Mouse (Mus musculus) mesoderm, embryonic 11.5 days (tissue): ENCODE measurements at regions not wholly inside any gene's neighbourhood (a gene's known extent, or its start where the extent isn't known, plus 50 kb on each side); places are given as distances from the start of the nearest gene placed in this dataset.

ENCODE experiments used
- DNase-seq: peaks from one replicate; pipeline ENCODE4 v3.0.0-alpha.2; 2012; ENCODE audit warnings: low read depth, low spot score

GRCm38 (mm10) chr5:18080761-18081160, 118.4 kb downstream of the Gnat3 start:
- DNase-seq, result no peak

GRCm38 (mm10) chr5:18082219-18082618, 119.9 kb downstream of the Gnat3 start:
- no peak for DNase-seq

GRCm38 (mm10) chr5:18083789-18084188, 121.4 kb downstream of the Gnat3 start:
- no peak for DNase-seq

GRCm38 (mm10) chr5:18085456-18085855, 123.1 kb downstream of the Gnat3 start:
- DNase-seq, result no peak

GRCm38 (mm10) chr5:18087919-18088445, 125.6 kb downstream of the Gnat3 start:
- peak; percentile 60 for DNase-seq

GRCm38 (mm10) chr5:18089956-18090355, 127.6 kb downstream of the Gnat3 start:
- DNase-seq, result no peak

- DNase-seq, result no peak
Measured at GRCm38 (mm10) chr5:18114905-18115689, 152.7 kb downstream of the Gnat3 start.

- DNase-seq, result no peak
Measured at GRCm38 (mm10) chr5:18135794-18136678, 173.7 kb downstream of the Gnat3 start.

GRCm38 (mm10) chr5:18137450-18138061, 175.2 kb downstream of the Gnat3 start:
- DNase-seq, result no peak

- DNase-seq, result no peak
Measured at GRCm38 (mm10) chr5:18152241-18152640, 189.9 kb downstream of the Gnat3 start.

- no peak for DNase-seq
Measured at GRCm38 (mm10) chr5:18153703-18154102, 191.4 kb downstream of the Gnat3 start.

- no peak for DNase-seq
Measured at GRCm38 (mm10) chr5:18163515-18163914, 196.6 kb downstream of the Gnai1 start.

- no peak for DNase-seq
Measured at GRCm38 (mm10) chr5:18177810-18178209, 182.3 kb downstream of the Gnai1 start.

GRCm38 (mm10) chr5:18211395-18212057, 148.6 kb downstream of the Gnai1 start:
- DNase-seq, result no peak
